Mouse (Mus musculus) left cerebral cortex, postnatal 10 days (tissue): ENCODE measurements around the gene Adat3. TPM values are rescaled to one million over a fixed set of nuclear protein-coding genes. Genes with fewer than 3 reads are reported as not detected.

ENCODE experiments used
- DNase-seq, 2 experiments: peaks; one replicate each; pipeline ENCODE4 v3.0.0; 2021 to 2022; ENCODE audit warnings: low spot score in 2 of 2, mixed read lengths in 1 of 2; ENCODE audit errors: extremely low spot score in 1 of 2
- intact Hi-C: fragments of 180-260 bp; cut with DNase I; formaldehyde crosslinking; loops from one replicate; pipeline ENCODE4 v1.15.1; 2025
- total RNA-seq, 2 experiments: library from RNA; stranded (reverse); gene quantifications; 2 replicates each; pipeline ENCODE4 v1.2.3; 2021

The Adat3 gene
- 1 to 10 TPM; 4.3 TPM for total RNA-seq

DNA sequence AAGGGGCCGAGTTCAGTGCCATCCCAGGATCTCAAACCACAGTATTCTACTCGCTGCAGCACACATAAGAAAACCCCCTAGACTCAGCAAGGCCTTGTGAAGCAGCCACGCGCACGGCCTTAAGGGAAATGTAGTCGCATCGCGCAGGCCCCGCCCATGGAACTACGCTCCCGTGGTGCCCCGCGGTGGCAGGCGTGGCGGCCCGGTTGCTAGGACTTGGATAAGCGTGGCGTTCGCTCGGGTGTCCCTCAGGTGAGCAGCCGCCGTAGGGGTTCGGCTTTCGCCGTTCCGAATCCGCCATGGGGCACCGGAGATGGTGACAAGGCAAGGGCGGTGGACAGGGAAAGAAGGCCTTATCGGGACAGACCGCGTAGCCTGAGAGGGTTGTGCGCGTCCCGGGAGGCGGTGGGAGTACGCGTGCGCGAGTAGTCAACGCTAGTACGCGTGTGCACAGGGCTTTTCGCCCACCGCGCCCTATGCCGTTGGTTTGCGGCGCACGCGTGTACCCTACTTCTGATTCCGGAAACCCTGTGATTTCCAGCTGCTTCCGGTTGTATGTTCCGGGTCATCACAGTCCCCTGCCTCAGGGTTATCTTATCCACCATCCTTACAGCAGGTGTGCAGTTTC, at the start of gene Adat3, which contains the start of gene Scamp4:
Gene Adat3 (plus strand): TSS at position 183 of the 628 bp plus-strand sequence.
Gene Scamp4 (plus strand): TSS at position 175 of the 628 bp plus-strand sequence.
- intact Hi-C loops, result no loop called here
- DNase-seq, result peak; percentile 92 to 97

DNA sequence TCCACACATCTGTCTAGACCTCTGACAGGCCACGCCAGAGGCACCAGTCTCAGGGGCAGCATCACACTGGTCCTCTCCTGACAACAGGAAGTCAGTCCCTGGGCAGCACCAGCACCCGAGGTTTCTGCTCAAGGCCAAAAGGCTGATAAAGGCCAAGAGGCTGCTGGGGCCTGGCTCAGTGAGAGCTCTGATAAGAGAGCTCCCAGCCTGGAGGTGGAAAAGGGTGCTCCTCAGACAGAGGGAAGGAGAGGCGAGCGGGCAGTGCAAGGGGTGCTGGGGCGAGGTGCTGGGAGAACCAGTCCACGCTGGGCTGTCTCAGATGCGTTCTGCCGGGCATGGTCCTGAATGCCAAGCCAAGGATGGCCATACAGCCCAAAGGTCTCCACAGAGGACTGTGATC, 49.1 kb upstream of the Adat3 start:
- intact Hi-C loops, result no loop called here
- DNase-seq, result no peak

DNA sequence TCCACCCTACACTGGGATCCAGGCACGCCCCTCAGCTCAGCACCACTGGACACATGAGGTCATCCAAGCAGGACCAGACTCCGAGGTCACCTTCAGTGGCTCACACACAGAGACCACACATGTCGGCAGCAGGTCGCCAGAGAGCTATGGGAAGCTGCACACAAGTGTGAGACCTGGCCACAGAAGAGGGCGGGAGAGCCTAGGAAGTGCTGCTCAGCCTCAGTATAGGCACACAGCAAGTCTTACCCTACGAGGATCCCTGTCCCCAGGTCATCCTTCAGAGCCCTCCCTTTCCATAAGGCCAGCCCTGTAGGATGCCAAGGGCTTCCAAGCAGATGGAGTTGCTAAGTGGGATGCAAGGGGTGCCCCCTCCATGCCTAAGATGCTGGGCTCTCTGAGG, 48.7 kb upstream of the Adat3 start:
- intact Hi-C loops, result no loop called here
- DNase-seq, result no peak

DNA sequence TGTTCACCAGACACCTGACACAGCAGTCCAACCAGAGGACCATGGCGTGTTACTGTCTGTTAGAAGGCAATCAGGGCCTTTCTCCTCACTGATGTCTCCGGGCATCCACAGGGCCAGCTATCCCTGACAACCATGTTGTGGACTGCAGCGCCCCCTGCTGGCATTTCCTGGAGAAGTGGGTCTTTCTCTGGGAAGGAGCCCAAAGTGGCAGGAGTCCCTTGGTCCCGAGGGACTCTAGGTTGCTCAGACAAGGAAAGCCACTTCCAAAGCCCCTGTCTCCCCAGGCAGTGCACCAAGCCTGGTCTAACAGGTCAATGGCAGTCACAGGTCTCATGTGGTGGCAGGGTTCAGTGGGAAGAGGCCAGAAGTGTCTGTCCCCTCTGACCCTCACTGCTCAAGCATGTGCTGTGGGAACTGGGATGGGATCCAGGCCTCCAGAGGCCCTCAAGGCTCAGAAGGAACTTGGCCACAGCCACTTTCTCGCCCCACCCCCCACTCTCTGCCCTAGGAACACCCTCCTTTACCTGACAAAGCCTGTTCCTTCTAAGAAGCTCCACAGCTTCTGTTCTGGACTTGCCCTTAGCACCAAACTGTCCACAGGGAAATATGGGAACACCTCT, 45.2 kb upstream of the Adat3 start:
- intact Hi-C loops, result no loop called here
- peak; percentile 47 to 87 for DNase-seq

DNA sequence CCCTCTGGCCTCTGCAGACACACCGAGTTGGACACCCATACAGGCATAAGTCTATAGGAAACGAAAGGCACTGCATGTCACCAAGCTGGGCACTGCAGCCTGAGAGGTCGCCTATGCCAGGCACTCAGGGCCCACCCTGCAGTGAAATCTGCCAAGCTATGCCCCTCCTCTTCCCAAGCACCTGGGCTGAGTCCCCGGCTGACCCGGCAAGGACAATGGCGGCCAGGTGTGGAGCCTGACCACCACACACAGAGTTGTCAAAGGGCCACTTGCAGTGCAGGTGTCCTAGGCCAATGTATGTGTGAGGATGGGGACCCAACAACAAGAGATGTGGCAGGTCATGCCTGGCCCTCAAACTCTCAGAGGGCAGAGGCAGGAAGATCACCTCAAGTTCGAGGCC, 43.2 kb upstream of the Adat3 start:
- intact Hi-C loops, result no loop called here
- no peak for DNase-seq

DNA sequence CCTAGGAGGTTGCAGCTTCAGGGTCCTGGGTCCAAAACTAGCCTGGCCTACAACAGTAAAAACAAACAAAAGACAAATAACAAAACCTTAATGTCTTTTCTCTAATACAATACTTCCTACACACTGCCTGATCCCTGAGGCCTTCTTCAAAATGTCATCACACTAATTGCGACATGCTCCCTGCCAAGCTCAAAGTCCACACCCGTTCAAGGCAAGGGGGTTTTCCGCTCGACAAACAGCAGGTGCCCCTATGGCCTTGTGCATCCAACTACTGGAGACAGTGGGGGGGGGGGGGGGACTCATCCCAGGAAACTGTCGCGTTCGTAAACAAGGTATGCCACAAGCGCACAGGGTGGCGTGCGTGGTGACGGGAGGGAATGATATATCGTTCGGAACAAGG, 42.1 kb upstream of the Adat3 start:
- DNase-seq, result no peak
- intact Hi-C loops, result no loop called here

DNA sequence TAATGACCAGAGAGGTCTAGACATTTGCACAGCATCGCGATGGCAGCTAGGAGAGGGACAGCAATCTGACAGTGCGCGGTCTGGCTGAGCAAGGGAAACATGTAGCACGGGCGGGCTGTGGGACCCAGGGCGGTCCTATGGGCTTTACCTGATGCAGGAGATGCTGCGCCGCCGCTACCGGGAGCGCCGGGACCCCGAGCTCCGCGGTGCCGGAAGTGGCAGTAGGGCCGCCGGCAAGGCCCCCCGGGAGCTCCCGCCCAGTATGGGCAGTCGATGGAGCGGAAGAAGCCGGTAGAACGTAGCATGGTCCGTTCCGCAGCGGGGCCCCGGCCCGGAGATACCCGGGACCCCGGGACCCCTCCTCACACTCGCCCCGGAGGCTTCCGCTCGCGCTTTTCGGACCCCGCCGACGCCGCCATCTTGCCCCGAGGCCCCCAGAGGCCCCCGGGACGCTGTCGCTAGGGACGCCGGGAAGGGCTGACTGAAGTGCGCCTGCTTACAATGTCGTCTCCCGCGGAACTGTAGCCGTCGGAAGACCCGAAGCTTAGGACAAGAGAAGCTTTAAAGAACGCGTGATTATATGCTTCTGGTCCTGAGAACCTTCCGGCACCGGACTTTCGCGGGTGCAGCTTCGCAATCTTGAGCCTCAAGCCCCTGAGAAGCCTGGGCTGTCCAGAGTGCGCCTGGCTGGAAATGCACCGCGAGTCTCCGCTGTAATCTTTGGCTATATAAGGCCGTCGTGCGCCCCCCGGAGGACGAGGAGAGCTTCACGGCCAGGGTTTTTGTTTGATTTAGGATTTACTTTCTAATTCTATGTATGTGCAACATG, 41.4 kb upstream of the Adat3 start, which contains the start of gene Rexo1:
Gene Rexo1 (minus strand): TSS at position 445 of the 829 bp plus-strand sequence.
- intact Hi-C loops, result no loop called here
- DNase-seq, result peak; percentile 91 to 93

DNA sequence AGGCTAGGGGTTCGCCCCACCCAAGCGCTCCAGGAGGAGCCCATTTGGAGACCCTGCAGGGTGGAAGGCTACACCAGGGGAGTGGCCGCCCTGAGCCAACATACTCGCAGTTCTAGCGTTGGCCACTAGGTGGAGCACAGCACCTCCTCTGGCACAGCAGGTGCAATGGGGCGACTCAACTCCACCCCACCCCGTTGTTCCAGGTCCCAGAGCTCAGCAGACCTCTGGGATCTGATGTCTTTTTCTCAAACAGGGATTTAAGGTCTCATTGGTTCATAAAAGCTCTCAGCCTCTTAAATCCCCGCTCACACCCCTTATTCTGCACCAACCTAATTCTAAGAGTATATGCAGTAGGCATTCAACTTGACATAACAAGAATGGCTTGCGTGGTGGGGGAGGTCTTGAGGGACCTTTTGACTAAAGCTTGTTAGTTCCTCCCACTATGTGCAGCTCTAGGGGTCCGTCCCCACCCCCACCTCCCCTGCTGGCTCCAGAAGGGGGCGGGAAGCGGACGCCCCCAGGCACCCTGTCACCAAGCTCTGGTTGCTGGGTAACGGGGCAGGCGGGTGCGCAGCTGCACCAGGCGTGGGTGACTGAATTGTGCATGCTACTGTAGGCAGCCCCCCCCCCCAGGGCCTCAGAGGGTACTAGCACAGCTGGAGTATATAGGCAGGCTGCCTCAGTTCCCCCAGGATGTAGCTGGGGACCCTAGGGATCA, 36.1 kb upstream of the Adat3 start:
- peak; percentile 83 to 89 for DNase-seq
- intact Hi-C loops, result no loop called here

DNA sequence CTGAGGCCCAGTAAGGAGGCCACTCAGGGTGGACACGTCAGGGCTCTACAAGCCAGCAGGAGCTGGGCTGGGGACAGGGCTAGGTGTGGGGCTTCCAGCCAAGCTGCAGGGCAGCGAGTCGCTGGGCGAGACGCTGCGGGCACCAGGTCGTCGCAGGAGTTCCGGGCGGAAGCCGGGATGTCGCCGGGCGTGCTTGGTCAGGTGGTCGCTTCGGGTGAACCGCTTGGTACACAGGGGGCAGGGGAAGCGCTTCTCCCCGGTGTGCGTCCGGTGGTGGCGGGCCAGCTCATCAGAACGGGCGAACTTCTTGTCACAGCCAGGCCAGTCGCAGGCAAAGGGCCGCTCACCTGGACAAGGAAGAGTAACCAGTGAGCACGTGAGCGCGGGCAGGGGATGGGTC, 33.8 kb upstream of the Adat3 start:
- intact Hi-C loops, result no loop called here
- DNase-seq, result no peak

DNA sequence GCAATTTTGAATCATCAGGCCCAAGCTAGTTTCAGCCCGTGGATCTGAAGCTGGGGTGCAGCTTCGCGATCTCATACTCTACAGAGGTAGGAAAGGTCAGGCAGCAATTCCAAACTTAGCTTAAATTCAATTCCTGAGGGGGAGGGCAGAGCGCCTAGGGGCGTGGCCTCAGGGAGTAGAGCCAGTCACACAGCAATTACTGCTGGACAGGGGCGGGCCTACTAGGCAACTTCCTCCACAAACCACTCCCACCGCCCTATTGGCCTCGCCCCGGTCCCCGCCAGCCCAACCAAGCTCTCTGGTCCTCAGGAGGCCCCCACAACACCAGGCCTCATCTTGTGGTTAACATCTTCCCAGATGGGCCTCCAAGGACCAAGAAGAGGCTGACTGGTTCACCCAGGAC, 33.0 kb upstream of the Adat3 start:
- peak in 1 of 2 experiments; percentile 85 for DNase-seq
- intact Hi-C loops, result no loop called here

DNA sequence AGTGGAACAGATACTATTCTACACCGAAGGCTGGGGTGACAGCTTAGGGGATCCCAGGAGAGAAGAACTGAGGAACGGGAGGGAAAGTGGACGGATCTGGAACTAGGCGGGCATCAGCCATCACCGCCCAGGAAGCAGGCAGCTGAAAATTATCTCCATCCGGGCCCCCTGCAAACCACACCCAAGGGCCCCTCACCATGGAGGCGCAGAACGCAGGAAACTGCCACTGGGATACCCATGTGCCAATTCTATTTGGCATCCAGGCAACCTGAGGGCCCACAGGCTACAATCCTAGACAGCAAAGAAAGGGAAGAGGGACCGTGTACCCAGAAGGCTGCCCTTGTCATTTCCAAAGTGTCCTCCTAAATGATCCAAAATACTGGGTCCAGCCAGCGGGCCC, 32.3 kb upstream of the Adat3 start:
- DNase-seq, result no peak
- intact Hi-C loops, result no loop called here

DNA sequence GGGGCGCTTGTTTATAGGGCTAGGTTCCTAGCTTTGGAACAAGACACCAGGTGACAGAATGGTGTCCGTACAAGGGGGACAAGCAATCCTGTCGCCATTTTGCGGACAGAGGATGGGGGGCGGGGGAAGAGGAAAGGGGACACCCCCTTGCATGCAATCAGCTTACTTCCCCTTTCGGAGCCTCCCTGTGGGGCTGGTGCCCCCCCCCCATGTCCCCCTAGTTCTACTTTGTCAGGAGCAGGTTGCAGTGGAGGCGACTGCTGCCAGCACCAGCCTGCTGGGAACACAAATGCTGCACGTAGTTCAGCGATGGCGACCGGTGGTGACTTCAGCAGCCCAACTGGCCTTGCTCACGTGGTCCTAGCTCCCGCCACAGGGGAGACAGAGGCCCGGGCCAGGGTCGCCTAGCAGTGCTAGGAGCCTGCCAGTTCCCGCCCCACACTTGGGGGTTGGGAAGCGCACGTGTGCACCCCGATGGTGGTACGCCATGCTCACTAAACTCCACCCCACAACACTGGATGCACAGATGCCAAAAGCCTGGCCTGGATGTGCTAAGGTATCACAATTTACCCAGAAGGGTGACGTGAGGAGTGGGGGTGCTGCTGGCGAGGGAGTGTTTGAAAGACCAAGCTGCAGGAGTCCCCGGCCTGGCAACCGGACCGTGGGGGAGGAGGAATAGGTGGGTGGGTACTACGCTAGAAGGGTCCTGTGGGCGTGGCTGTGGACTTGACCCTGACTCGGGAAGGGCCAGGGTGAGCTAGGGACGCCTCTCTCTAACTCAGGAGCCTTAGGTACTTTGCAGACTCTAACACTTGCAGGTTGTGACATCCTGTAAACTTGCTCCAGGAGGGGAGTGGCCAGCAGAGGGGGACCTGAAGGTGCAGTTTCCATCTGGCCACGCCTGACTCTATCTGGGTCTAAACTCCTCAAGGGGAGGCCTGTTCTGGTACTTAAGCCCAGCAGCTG, 31.5 kb upstream of the Adat3 start:
- peak in 1 of 2 experiments; percentile 69 for DNase-seq
- intact Hi-C loops, result no loop called here

DNA sequence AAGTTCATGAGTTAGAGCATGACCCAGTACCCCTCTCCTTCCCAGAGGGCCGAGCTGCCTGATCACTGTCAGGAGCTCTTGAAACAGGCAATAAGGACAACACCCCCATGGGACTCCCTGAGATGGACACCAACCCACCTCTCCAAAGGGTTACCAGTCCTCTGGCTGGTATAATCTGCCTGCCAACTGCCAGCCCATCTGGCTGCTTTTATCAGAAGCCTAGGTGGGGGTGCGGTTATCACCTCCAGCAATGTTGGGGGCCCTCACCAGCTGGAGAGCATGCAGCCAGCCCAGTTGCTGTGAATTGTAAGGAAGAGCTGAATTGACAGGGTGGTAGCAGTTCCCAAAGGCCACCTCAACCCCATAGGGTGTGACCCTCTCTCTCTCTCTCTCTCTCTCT, 30.2 kb upstream of the Adat3 start:
- no peak for DNase-seq
- intact Hi-C loops, result no loop called here

DNA sequence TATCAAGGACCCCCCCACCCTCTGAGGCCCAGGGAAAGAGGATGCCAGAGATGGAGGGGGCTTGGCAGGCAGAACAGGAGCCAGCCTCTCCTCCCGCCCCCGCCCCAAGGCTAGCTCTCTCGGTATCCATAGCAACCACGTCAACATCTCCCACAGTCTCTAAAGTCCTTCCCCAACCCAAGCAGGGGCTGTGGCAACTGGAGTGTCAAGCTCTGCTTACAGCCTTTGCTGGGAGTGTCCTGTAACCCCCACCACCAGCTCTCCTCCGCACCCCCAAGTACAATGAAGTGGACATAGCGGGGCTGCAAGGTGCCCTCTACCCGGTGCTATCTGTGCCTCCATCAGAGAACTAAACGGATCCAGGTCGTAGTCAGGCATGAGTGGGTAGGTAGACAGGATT, 28.7 kb upstream of the Adat3 start:
- peak; percentile 53 to 57 for DNase-seq

DNA sequence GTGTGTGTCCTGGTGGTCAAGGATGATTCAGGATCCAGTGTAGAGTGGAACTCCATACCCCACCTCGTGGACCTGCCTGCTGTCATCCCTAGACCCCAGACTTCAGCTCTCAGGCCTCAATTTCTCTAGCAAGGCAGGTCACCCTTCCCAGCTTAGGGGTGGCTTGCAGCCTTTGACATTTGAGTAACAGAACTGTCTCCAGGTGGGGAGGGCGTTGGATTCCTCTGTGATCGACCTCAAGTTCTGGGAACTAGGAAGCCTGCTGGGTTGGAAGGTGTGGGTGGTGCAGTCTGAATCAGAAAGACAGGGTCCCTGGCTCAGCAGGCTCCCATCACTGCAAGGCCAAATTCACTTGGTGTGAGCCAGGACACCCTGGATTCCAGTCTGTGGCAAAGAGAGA, 27.8 kb upstream of the Adat3 start:
- peak in 1 of 2 experiments; percentile 26 for DNase-seq
- intact Hi-C loops, result loop anchor here (5.0 kb wide), 1 partner anchor 102 kb away; the partner anchor contains the start of gene Mknk2

More for the DNA sequence above, 28.7 kb upstream of the Adat3 start:
- intact Hi-C loops, result no loop called here

DNA sequence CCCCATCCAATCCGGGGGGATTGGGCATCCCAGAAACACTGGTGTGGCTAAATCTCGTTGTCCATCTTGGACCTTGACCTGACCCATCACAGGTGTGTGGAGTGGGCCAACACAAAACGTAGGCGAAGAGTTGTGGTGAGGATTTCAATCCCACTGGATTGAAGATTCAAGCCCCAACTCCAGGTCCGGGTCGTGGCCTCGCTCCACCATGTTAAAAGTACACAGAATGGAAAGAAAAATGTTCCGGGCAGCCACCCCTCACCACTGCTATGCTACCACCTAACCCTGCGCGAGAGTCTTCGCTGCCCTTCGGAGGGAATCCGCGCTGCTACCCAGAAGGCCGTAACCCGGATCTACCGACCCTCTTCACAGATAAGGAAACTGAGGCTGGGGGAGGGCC, 26.8 kb upstream of the Adat3 start:
- DNase-seq, result no peak
- intact Hi-C loops, result loop anchor here (5.0 kb wide), 1 partner anchor 101 kb away; the partner anchor contains the start of gene Mknk2

DNA sequence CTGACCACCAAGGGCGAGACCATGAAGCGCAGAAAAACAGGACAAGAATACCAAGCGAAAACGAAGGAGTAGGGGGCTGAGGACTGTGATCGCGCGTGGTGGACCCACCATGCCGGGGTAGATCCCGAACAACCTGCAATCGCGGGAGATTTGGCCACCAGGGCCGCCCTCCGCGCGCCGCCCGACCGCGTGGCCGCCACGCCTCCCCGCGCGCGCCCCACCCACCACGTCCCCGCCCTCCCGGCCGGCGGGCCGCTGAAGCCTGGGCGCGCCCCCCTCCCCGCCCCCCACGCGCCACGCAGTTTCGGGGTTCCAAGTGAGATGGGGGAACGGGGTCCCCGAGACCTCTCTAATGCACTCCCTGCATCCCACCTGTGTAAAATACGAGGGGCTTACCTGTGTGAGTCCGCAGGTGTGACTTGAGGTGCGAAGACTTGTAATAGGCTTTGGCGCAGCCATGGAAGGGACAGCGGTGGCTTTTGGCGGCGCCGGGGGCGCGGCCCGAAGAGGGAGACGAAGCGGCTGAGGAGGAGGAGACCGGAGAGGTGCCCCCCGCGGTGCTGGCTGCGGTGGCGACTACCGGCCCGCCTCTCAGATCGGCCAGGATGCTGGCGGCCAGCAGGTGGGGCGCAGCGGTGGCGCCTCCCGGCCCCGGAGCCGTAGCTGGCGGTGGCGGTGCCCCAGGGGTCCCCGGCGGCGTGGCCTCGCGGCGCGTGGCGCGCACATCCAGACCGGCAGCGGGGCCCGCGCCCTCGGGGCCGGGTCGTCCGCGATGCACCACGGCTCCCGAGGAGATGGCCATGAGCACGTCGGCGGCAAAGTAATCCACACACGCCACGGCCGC, 26.1 kb upstream of the Adat3 start:
- intact Hi-C loops, result loop anchor here (5.0 kb wide), 1 partner anchor 101 kb away; the partner anchor contains the start of gene Mknk2
- peak in 1 of 2 experiments; percentile 84 for DNase-seq
